Mouse (Mus musculus): ENCODE data around the gene Agap1.

The Agap1 gene

GRCm38 (mm10) chr1:89931120-89931519, 476.5 kb downstream of the Agap1 start, which contains the start of gene Gbx2:
Gbx2 (minus strand) TSS chr1:89931179.
- in situ Hi-C loops (cut with MboI, MseI), result no loop called here

DNA sequence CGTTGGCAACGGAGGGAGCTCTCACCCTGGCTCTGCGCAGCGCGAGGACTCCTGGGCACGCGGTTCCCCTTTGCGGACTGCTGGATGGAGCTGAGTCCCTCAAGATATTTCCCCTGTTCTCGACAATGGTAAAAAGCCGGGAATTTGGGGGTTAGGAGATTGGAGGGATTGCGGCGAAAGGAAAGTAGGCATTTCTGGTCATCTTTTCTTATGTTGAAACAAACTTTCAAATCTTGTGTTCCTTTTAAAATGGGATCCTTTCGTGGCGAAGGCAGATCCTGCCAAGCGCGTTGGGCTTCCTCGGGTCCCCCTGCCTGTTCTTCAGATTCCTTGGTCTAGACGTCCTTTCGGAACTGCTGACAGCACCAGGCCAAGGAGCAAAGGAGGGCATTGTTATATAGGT, 477.4 kb downstream of the Agap1 start:
- in situ Hi-C loops (cut with MboI, MseI), result no loop called here

DNA sequence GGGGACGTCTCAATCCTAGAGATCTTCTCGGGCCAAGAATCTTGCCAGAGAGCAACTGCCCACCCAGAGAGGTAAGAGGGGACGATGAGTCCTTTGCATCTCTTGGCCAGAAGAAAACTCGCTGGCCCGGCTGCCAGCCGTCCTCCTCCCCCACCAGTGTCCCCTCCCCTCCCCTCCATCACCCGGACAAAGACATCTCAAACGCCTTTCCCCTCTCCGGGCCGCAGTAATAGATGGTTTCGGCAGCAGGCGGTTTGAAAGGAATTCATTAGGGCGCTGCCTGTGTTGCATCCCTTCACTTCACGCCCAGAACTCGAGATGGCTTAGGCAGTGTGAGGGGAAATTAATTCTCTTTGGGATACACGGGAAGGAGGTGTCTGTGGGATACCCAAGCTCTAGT, 478.0 kb downstream of the Agap1 start:
- in situ Hi-C loops (cut with MboI, MseI), result no loop called here

DNA sequence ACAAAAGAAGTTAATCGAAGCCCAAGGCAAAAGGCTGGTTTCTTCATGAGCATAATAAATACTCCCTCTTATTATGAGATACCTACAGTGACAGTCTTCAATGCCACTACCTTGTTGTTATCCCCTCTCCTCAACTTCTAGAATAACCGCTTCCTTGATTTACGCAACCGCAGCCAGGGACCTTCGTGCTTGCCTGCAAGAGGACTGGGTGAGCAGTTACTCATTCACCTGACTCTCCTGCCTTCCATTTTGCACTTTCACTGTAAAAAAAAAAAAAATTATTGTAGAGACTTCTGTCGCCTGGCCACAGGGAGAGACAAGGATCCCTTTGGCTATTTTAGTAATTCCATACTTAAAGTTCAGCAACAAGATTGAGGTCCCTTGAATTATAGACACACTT, 478.4 kb downstream of the Agap1 start:
- in situ Hi-C loops (cut with MboI, MseI), result no loop called here

GRCm38 (mm10) chr1:89933786-89934185, 479.2 kb downstream of the Agap1 start:
- in situ Hi-C loops (cut with MboI, MseI), result no loop called here

GRCm38 (mm10) chr1:89934316-89935260, 480.0 kb downstream of the Agap1 start:
- in situ Hi-C loops (cut with MboI, MseI), result no loop called here

GRCm38 (mm10) chr1:89935493-89936348, 481.1 kb downstream of the Agap1 start:
- in situ Hi-C loops (cut with MboI, MseI), result no loop called here

DNA sequence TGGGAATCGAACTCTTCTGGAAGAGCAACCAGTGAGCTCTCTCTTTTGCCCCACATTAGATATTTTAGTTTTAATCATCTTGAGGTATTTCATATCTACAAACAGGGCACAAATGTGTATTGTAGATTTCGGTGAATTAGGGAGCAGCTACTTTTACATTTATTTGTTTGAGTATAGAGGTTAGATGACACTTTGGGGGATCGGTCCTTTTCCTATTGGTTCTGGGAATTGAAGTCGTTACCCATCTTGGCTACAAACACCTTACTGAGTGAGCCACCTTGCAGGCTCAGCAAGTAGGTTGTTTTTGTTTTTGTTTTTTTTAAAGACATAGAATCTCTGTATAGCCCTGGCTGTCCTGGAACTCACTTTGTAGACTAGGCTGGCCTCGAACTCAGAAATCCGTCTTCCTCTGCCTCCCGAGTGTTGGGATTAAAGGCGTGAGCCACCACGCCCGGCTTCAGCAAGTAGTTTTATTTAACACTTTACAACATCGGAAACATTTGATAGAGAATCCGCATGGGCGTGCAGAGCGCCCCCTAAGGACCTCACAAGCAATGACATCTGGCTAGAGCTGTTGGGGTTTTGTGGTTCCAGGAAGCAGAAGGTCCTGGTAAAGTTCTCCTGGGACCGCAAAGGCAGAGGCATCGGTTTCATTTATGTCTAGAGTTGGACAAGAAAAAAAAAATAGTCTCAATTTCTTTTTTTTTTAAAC, 484.4 kb downstream of the Agap1 start:
- in situ Hi-C loops (cut with MboI, MseI), result no loop called here

DNA sequence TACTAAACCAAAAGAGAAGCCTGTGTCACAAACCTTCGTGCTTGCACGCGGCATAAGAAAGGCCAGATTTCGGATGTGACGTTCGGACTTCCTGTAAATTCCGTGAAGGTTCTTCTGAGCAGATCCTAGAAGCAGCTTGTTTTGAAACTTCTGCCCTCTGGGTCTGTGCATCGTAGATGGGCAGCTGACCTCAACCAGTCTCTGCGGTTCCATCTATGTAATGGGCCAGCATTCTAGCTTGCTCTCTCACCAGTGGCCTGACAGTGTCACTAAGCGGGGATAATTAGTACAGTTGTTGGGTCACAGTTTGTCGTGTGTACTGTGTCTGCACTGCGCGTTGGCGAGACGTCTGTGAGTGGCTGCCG, 485.0 kb downstream of the Agap1 start:
- in situ Hi-C loops (cut with MboI, MseI), result no loop called here

DNA sequence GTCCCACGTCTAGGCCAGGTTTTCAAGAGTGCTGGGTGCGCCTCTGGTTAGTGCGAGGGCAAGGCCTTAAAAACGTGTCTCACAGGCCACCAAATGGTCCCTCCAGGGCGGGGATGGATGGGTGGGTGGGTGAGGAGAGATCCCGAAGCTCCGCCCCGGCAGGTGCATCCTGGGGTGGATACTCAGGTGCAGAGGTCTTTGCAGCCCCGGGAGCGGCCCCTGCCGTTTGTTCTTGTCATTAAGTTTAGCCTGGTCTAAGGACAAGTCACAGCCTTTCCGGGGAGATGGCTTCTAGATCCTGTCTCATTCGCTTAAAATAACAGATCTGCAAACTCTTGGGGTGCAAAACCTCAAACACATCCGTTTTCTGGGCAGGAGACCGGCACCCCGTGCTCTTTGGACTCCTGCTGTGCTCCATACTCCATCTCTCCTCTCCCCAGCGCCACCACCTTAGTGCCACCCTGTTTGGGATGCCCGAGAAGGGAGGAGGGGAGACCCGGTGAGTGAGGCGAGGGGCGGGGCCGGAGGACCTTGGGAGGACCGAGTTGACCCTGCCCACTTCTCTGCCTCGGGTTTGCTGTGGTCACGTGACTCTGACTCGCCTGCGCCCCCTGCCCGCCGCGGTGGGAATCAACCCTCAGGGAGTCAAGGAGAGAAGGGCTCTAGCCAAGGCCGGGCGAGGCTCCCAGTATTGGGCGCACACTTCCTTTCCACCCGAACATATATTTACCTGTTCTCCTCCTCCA, 485.5 kb downstream of the Agap1 start:
- in situ Hi-C loops (cut with MboI, MseI), result no loop called here

GRCm38 (mm10) chr1:89940961-89941524, 486.4 kb downstream of the Agap1 start:
- in situ Hi-C loops (cut with MboI, MseI), result no loop called here

- in situ Hi-C loops (cut with MboI, MseI), result no loop called here
Measured at GRCm38 (mm10) chr1:89941701-89942381, 487.2 kb downstream of the Agap1 start.

- in situ Hi-C loops (cut with MboI, MseI), result no loop called here
Measured at GRCm38 (mm10) chr1:89942395-89942976, 487.9 kb downstream of the Agap1 start.

DNA sequence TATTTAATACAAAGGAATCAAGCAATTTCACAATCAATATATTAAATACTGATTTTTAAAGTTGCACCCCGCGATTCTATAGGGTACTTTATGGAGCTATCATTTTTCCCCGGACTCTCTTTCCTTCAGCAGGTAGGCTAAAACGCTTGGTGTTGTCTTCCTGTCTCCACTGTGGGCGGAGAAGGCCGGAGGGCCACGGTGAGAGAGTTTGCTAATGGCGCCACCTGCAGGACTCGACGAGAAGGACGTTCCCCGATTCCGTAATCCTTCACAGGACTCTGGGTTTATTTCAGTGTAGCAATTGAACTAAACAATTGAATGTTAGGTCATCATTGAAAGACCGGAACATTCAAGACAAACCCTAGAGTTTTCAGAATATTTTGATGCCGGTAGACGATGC, 488.6 kb downstream of the Agap1 start:
- in situ Hi-C loops (cut with MboI, MseI), result no loop called here

Data from T-helper 1 cell (primary cell).